Mouse (Mus musculus) kidney, postnatal 36 days (tissue): ENCODE measurements around the gene Slc2a2.

ENCODE experiments used
- DNase-seq, 2 experiments: peaks; one replicate each; pipeline ENCODE4 v3.0.0; 2021 to 2022; ENCODE audit warnings: mixed read lengths in 2 of 2

Gene Slc2a2

DNA sequence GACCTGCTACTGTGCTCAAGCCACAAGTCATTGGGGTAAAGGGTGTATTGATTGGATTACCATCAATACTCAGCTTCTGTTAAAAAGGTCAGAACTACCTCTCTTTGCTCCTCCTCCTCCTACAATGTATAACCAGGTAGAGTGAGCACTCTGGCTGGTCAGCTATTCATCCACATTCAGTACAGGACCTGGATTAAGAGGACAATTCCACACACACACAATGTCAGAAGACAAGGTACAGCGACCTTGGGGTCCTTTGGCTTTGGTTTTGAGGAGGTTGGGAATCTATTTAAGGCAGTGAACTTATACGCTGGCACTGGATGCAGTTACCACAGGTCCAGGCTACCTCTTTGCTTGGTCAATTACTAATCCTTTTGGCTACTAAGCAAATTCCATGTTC lies at the start of gene Slc2a2:
Gene Slc2a2 (plus strand): TSS at position 107 of the 400 bp plus-strand sequence.
- peak; percentile 36 to 64 for DNase-seq

DNA sequence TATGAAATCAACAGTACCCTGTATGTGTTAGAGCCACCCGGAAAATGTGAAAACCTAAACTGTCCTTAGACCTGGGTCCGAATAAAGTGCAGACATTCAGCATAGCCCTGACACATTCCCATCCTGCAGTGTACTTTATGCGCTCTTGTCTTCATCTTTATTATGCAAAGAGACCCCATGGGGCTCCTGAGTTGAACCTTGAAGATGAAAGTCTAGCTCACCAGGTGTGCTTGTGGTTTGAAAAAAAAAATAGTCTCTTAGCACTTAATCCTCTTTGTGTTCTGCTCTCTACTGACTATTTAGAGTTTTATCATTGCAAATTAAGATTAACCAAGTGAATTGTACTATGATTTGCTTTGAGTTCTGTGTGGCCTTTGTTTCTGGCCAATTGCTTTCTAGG lies 45.1 kb upstream of the Slc2a2 start:
- DNase-seq, result no peak

DNA sequence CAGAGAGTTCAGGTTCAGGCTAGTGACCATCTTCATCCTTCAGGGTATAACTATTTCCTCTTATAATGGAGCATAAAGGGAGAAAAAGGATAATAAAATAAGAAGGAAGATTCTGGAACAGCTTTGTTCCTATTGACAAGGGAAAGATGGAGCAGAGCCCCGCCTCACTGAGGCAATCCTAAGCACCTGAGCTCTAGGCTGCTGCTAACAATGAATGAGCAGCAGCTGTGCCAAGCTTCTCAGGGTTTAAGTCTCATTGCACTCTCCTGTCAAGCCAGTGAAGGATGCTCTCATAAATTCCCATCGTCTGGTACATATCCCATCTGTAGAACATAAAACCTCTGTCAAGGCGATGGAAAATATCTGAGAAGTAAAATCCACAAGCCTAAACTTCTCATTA lies 44.7 kb upstream of the Slc2a2 start:
- no peak for DNase-seq

DNA sequence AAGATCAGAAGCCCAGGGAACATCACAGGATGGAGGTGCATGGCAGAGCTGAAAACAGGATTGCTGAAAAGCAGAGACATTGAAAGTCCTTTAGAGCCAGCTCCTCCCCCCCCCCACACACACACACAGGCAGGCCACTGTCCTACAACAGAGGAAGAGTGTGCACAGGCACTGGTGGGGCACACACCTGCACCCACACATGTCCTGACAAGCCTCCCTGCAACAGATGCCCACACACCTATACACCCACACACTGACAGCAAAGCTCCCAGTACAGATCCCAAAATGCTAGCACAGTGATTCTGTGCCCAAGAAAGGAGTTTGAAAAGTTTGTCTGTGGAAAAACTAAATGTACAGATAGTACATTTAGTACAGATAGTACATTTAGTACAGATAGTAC lies 43.0 kb upstream of the Slc2a2 start:
- DNase-seq, result no peak

DNA sequence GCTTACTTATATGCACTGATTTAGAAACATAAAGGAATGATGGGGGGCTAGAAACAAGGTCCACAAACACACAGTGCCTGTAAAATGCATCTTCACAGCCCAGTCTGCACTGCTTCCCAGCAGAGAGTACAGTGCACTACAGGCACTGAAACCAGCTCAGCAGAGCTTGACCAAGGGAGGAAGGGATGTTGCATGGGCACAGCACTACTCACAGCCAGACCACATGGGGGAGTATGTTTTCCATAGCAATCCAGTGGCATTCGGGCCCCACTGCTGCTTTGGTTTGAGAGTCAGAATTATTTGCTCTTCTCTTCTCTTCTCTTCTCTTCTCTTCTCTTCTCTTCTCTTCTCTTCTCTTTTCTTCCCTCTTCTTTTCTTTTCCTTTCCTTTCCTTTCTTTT lies 39.4 kb upstream of the Slc2a2 start:
- DNase-seq, result peak; percentile 43 to 57

DNA sequence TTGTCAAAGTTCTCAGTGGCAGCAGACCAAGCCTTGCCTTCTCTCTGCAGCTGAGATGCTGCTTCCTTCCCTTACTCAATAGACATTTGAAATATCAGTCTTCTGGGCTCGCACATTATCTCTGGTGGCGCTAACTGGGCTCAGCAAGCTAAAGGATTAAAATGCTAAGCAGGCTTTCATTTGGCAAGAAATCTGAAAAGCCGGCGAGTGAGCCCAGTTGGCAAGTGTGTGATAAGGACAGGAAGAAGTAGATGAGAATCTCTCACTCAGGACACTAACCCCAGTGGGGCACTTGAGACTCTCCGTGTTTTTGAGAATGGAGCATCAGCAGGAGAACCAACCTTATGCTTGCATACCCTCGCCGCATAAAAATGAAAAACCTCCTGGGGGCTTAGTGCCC lies 16.9 kb upstream of the Slc2a2 start:
- DNase-seq, result no peak

DNA sequence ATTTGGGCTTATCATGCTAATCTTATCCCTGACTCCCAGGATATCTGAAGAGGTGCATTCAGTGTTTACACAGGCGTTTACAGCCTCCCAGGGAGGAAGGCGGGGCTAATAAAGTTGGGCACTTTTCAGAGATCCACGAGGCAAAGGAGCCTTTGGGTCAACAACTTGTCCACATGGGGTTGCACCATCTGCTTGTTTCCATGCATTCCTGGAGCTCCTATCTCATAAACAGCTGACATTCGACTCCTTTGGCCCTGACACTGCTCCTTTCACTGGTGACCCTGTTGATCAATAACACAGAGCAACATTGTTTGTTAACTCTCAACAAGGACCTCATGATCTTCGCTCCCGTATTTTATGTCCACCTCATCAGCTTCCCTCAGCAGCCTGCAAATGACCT lies 15.8 kb upstream of the Slc2a2 start:
- DNase-seq, result peak; percentile 40 to 66

DNA sequence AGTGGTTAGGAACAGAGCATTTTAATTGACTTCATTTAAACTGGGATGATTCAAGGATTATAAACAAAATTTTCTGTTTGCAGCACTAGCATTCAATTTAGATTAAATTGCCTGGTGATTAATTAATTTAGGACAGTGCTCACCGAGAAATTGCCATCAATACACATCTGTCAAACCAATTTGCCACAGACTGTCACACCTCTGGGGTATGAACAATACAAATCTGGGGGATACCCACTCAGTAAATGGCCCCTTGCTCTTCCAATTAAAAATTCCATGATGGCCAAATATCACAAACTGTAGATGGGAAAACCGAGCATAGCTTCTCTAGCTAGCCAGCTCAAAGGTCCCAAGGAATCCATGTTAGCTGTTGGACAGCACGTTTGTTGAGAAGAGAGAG lies 15.3 kb upstream of the Slc2a2 start:
- no peak for DNase-seq

DNA sequence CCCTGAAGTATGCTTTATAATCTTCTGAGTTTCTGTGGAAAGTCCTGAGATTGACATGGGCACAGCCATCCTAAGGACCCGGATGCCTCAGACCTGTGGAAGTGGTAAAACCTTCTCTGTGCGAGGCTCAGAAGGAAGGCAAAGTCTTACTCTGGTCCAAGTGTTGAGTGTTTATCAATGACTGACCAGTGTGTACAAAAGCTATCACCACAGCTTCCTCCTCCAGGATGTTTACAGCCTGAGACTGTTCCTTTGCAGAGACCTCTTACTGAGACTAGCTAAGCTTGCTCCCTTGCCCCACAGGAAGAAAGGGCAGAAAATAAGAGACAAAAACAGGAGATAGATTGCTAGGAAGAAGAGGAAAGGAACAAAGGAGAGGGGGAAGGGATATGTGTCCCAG lies 12.2 kb upstream of the Slc2a2 start:
- DNase-seq, result no peak

DNA sequence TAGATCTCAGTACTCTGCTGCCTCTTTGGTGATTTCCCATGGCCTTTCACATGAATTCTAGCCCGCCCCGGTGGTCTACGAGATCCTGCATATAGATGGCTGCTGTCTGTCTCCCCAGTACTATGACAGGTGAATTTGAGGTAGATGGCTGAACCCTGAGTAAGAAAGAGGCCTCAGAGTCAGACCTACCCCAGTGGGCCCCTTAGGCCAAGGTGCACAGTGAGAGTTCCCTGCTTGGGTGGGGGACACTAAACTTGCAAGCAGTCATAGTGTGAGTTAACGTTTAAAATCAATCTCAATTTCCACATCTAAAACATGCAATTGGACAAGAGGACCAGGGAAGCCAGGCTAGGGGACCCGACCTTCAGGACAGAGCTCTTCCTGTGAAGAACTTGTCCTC lies 2.9 kb upstream of the Slc2a2 start:
- DNase-seq, result no peak

DNA sequence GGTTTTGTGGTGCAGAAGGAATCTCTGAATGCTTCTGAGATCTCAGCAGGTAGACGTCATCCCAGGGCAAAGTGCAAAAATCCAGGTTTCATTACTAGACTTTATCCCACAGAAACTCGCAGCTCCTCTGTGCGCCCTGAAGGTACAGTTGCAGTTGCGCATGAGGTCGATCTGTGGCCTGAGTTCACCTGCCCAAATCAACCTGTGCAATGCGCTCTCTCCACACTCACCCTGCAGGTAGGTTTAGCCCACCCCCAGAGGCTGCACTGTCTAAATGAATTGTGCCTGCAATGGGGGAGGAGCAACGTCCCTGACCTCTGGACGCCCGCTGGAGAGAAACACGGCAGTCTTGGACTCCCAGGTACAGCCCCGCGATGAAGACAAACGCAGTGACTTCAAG lies 2.1 kb upstream of the Slc2a2 start:
- DNase-seq, result peak; percentile 73

DNA sequence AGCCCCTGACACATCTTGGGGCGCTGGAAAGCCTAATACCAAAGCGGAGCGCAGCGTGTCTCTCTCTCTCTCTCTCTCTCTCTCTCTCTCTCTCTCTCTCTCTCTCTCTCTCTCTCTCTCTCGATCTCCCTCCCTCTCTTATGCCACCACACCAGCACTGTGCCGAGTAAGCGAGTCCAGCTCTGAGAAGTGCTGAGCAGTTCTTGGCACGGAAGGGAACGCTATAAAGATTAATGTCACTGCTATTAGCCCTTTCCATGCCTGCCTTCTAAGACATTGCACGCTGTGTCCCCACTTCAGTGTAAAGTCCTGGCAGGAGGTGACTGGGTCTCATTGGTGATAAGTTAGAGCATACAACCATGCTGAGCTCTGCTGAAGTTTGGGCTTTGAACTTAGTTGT lies 1.5 kb upstream of the Slc2a2 start:
- DNase-seq, result peak; percentile 30 to 43

DNA sequence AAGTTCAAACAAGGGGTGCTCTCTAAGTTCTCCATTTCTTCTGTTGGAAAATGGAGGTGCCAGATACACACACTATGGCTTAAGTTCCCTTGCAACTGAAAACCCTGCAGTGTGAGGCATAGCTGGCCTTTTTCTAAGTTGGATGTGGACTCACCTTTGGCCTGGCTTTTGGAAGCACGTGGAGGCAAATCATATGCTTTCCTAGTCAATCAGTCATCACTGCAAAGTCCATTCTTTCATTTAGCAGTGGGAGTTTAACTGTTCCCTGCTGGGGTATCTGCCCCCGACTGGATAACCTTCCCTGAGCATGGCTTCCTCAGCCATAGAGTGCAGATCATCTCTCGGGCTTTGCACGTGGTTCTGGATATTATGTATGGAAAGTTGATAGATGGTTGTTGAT lies 1.9 kb downstream of the Slc2a2 start:
- DNase-seq, result peak; percentile 54 to 57

DNA sequence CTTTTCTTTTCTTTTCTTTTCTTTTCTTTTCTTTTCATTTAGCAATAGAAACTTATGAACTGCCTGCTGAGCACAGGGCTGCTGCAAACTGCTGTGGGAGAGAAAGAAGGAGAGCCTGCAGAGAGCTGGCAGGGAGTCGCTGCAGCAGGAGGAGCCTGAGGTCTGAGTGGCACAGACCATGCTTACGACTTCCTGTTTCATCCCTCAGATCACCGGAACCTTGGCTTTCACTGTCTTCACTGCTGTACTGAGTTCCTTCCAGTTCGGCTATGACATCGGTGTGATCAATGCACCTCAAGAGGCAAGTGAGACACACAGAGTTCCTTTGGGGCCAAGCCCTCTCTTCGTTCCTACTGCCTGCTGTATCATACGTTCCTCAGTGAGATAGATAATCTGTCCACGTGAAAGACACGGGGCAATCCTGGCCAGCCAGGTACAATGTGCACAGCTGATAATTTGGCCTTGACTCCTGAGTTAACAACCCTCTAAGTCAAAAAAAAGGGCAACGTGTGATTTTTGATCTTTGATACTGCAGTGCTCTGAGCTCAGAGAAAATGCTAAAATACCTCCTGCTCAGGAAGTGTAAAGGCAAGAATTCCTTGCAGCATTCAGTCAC lies 7.9 kb downstream of the Slc2a2 start:
- DNase-seq, result peak; percentile 64 to 79

DNA sequence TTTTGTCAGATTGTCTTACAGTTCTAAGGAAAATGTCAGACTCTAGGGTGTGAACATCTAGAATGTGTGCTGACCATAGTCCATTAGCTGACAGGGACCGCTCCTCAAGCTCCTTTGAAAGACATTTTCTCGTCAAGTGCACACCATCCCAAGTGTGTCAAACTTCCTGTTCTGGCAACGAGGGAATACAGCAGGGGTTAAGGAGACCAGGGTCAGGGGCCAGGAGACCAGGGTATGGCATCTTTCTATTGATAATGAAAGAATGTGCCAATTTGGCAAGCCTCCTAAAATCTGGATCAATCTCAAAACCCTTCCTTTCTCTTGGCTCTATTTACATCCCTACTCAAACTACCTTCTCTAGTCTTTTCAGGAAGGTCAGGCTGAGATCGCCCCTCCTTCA lies 9.0 kb downstream of the Slc2a2 start:
- no peak for DNase-seq

DNA sequence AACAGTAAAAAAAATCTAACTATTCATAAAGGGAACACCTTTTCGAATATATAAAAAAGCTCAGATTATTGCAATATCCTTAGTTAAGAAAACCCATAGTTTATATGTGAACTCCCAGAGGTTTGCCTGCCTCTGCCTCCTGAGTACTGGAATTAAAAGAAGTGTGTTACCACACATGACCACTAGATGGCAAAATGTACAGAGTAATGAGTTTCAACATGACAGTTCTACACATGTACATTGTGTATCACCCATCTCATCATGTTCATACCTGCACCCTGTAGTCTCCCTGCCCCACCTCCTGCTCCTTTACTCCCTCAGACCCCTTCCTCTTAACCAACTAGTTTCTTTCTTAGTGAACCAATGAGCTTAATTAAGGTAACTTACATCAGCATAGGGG lies 12.0 kb downstream of the Slc2a2 start:
- peak in 1 of 2 experiments; percentile 26 for DNase-seq

DNA sequence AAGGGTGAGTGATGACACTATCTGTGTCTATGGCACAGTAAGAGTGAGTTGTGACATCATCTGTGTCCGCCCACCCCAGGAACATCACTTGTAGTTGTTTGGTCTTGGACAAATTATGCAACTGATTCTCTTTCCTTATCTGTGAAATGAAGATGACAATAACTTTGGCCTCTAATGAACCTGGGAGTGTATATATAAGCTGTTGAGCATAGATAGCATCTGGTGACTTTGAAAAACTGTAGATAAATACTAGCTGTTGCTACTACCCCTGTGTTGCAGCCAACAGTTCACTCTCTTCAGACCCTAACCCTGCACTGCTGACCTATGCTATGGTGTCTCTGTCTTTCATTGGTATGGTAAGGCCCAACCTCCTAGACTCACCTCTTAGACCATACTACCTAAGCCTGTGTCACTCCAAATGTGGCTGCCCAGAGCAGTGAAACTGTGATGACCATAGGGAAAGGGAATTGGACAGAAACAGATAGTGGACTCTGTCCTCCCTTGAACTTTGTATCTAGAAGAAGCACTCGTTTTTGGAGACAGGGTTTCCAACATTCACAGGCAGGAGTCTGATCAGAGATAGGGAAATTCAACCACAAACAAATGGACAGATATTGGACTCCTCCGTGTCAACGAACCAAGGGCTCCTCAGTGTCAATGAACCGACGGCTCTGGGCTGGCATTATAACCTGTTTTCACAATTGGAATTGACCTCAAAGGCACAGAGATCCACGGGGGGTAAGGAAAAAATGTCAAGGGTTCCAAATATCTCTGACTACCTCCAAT lies 16.4 kb downstream of the Slc2a2 start:
- DNase-seq, result peak in 1 of 2 experiments; percentile 12

DNA sequence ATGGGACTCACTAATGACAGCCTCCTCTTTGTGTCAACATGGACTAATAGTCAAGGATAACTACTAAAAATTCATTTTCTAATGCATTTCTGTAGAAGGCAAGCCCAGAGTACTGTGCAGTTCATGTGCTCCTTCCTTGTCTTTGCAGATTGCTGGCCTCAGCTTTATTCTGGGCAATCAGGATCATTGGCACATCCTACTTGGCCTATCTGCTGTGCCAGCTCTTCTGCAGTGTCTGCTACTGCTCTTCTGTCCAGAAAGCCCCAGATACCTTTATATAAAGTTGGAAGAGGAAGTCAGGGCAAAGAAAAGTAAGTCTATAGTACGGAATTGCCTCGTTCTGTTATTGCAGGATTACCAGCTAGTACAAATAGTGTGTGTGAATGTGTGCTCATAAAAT lies 20.8 kb downstream of the Slc2a2 start:
- DNase-seq, result no peak

DNA sequence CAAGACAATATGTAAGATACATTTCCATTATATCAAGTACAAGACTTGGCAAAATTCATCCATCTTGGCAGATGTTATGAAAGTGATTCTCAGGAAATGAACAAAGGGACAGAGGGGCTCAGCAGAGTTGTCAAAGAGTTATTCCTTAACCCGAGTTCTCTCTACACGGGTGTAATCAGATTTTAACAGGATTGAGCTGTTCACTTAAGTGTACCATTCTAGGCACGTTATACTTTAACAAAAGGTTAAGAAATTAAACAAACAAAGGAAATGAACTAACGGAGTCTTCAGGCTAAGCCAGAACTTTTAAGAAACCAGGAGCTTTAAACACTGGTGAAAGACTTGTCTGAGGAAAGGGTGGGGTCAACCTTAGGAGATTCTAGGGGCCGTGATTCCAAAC lies 23.5 kb downstream of the Slc2a2 start:
- DNase-seq, result peak in 1 of 2 experiments; percentile 35

DNA sequence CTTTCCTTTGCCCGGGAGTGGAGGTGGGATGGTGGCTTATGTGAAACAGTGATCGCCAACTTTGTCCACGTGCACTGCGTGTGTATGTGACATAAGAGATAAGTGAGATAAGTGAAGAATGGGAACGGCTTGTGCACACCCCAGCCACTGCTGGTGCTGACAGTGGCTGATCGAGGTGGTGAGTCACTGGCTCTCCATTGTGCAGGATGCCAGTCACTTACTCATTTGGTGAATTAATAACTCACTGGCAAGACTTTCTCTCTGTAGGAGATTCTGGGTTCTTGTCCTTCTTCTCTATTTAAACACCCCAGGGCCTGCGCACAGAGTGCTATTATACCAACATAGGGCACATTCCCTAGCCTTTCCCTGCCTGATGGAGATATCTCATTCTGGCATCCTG lies 24.1 kb downstream of the Slc2a2 start:
- peak; percentile 32 to 57 for DNase-seq

DNA sequence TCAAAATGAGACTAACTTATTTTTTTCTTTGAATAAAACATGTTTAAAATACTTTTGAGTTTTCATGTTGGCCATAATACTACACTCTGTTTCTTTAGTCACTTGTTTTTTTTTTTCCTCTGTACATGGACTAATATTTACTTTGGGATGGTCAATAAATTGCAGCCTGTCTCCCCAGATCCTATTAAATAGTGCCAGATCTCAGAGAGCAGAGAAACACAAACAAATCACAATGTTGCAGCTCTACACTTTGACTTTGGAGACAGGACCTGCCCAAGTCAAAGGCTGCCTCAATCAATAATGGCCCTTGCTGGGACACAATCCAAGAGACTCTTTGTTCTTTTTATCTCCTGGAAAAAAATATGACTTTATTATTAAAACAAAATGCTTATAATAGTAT lies 24.8 kb downstream of the Slc2a2 start:
- no peak for DNase-seq

DNA sequence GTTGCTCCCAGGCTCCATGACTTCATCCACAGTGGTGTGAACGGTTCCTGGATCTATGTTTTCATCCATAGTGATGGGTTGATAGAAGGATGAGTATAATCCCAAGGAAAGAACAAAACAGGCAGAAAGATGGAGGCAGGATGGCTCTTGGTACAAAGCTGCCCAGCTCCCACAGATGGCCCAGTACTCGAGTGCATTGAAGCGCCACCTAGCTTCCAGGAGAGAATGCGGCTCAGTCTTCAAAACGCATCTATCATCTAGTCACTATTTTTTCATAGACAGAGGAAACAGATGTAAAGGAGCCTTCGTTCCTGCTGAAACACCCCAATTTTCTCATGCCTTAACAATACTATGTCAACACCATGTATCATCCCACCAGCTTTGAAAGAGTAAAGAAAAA lies 25.8 kb downstream of the Slc2a2 start:
- DNase-seq, result no peak

DNA sequence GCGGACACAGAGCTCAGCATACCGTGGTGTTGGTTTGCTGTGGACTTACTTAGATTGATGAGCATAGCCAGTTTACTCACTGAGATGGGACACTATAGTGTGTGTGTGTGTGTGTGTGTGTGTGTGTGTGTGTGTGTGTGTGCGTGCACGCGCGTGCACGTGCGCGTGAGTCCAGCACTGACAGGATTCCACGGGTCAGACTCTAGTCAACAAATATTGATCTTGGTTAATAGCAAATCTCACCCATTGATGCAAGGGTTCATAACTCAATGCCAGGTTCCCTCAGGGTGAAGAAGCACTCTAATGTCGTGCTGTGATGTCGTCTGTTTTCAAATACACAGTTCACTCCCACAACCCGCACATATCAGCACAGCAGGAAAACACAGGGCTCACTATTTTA lies 27.5 kb downstream of the Slc2a2 start:
- no peak for DNase-seq

DNA sequence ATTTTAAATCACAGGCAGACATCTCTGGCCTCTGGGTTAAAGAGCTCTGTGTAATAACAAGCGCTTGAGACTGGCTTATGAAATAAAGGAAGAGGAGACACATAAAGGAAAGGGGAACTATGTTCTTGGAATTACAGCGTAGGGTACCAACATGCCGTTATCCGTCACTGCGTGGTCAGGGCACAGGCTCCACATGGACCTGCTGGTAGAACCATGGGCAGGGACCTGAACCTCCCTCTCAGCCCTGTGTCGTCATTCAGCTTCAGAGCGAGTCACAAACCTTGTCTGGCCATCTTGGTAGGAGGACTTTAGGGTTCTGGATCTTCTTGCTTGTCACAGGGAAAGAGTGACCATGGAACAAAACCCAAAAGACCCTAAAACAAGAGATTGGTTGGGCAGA lies 28.7 kb downstream of the Slc2a2 start:
- no peak for DNase-seq

DNA sequence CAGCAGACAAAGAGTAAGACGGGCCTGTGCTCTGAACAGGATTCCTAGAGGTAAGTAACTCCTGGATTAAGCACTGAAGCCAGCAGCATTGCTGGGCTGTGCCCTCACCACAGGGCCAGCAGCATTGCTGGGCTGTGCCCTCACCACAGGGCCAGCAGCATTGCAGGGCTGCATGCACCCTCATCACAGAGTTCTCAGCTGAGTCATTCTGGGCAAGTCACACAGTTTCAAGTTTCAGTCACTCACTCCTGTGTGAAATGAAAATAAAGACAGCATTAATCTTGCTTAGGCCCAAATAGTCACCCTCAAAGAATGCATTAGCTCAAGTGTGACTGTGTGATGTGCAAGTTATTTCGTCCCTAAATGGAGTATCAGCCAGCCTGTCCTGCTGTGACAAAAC lies 37.0 kb downstream of the Slc2a2 start:
- no peak for DNase-seq
